Mouse (Mus musculus): ENCODE measurements around the gene Rapgefl1.

Gene Rapgefl1

DNA sequence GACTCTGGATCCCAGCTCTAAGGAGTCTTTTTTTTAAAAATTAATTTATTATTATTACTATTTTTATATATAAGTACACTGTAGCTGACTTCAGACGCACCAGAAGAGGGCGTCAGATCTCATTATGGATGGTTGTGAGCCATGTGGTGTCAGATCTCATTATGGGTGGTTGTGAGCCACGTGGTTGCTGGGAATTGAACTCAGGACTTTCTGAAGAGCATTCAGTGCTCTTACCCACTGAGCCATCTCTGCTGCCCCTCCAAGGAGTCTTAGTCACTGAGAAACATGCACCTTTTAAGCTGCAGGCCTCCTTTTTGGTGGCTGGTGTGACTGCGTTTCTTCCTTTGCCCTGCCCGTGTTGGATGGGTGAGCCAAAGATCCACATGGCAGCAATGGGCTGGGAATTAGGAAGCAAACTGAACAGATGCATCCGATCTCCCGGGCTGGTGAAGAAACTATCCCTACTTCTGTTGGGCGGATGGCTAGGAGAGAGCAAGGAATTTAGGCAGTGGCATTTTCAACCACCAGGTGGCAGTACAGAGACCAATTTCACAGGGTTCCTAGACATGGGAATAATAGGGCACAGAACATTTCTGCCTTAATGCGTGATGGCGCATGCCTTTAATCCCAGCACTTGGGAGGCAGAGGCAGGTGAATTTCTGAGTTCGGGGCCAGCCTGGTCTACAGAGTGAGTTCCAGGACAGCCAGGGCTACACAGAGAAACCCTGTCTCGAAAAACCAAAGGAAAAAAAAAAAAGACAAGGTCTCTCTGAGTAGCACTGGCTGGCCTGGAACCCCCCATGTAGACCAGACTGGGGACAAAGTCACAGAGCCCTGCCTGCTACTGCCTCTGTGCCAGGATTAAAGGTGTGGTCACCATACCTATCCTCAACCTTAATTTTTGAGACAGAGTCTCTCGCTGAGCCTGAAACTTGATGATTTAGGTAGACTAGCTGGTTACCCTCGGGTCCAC, 22.5 kb downstream of the Rapgefl1 start:
- peak; percentile 92 for DNase-seq (ENCODE audit: low spot score)

DNA sequence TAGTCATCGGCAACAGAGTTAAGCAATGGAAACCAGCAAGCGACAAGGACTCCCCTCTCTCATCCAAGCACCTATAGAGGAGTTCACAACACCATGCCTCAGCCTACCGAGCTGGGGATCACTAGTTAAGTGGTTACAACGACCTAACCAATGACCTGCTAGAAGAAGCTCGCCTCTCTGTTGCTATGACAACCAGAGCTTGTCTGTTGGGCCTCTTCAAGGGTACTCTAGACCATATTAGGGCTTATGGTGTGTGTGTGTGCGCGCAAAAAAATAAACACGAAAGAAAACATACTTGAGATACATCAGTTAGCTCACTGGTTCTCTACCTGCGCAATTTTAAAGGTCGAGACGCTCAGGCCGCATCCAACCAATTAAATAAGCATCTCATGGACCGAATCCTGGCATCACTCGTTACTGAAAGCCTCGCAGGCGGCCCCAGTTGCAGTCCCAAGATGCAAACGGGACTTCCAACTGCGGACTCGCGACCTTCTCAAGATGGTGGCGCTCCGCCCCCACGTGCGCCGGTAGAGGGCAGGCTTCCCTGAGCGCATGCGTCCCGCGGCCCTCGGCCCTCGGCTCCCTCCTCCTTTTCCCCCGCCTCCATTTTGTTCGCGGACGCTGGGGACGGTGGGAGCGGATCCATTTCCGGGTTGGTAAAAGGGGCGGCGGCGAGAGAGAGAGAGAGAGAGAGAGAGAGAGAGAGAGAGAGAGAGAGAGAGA, 26.6 kb downstream of the Rapgefl1 start, which contains the start of gene Wipf2:
Gene Wipf2, plus strand, starts transcription at position 611 of the 723 bp plus-strand sequence.
- peak; percentile 97 for DNase-seq (ENCODE audit: low spot score)

DNA sequence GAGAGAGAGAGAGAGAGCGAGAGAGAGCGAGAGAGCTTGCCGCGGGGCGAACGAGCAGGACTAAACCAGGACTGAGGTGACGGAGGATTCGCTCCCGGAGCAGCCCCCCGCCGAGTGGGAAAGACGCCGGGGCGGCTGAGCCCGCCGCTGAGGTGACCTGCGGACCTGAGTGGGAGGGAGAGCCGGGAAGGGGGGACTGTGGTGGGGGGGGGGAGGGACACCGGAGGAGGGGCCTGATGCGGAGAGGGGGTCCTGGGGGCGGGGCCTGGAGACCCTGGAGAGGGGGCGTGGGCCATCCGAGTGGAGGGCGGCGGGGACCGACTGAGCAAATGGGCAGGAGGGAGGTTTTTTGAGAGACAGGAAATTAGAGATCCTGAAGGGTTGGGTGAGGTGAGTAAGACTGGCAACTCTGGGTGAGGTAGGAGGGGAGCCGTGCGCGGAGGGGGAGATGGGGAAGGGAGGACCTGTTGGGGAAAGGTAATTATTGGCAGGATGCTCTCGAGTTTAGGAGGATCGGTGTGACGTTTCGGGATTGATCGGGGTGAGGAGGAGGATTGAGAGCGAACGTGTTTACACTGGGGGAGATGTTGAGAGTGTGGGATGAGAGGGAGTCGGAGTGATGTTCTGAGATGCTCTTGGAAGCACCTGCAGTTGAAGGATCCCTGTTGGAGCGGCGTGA, 27.3 kb downstream of the Rapgefl1 start:
- peak; percentile 52 for DNase-seq (ENCODE audit: low spot score)

DNA sequence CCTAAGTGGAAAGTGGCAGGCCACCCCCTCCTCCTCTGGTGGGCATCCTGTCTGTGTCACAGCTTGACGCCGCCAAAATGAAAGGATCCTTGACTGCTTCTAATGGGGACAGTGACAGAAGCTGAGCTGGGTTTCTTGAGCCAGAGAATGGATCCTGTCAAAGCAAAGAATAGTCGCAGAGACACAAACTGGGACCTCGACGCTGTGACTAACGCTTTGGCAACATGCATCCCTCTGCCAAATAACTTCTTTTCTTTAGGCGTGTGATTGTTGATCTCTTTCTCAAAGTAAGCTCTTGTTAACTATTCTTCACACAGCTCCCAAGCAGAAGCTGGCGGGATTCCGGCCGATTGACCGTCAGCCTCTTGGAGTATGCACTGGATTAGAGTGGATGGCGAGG, 30.7 kb downstream of the Rapgefl1 start:
- no peak for DNase-seq (ENCODE audit: low spot score)

DNA sequence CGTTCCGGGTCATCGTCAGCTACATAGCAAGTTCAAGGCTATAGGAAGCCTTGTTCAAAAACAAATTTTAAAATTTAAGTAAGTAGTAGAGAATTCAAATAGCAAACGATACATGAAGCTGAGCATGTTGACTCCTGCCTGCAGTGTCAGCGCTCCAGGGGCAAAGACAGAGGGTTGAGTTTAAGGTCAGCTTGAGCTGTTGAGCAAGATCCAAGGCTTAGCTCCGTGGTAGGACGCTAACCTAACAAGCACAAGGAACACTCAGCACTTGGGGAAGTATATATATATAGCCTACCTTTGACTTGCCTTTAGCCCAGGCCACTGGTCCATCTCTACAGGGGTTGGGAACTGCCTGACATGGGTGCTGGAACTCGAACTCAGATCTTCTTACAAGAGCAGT, 33.3 kb downstream of the Rapgefl1 start:
- DNase-seq (ENCODE audit: low spot score) = no peak

DNA sequence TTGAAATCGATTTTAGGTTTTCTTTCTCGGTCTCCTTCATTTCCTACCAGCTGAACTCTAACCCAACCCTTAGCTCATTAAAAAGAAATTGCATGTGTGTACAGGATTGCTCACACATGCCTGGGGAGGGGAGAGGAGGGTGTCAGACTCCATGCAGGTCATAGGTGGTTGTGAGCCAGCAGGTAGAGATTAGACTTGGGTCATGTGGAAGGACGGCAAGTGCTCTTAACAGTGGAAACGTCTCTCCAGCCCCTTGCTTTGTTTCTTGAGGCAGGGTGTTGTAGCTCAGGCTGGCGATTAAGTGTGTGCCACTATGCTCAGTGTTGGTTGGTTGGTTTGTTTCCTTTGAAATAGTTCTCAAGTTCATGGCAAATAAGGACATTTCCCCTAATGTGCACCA, 34.2 kb downstream of the Rapgefl1 start:
- DNase-seq (ENCODE audit: low spot score) = no peak

DNA sequence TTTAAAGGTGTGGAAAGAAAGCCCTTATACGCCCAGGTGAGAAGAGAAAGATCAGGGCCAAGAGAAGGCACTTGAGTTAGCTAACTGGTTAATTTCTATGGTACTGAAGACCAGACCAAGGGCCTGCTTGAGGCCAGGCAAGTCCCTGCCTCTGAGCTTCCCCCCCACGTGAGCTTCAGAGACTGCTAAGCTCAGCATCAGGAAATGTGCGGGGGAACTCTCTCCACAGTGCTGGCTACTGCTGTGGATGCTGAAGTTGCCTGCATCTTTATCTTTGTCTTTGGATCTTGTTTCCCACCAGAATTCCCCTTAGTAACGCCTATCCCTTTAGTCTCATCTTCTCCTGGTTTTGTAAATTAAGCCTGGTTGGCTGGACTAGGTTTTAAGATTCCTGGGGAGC, 34.8 kb downstream of the Rapgefl1 start:
- DNase-seq (ENCODE audit: low spot score) = no peak

DNA sequence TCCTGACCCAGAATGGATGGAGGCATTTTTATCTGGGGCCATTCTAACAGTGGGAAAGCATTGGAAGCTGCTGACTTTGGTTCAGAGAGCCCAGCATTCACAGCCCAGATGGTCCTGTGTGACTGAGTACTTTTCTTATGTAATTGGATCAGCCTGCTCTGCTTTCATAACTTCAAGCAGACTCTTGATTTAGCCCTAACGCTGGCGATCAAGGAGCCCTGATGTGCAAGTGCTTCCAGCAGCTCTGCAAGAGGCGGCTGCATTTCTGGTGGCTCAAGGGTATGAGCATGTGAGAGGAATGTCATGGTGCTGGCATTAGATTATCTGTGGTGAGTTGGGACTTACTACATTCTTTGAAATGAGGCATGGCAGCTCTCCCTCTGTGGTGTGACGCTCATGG, 35.5 kb downstream of the Rapgefl1 start:
- no peak for DNase-seq (ENCODE audit: low spot score)

DNA sequence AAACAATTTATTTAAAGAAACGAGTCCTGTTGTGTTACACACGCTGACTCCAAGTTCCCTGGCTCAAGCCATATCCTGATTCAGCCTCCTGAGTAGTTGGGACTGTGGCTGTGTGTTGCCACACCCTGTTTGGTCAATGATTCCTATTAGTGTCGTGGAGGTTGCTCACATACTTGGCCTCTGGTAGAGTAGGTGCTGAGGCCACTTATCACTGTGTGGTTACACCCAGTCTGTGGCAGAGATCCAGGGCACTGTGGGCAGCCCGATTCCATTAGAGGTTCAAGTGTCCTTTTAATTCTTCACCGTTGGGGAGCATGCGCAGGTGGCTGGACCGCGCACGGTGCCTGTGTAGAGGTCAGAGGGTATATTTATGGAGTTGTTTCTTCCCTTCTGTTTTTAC, 37.3 kb downstream of the Rapgefl1 start:
- no peak for DNase-seq (ENCODE audit: low spot score)

DNA sequence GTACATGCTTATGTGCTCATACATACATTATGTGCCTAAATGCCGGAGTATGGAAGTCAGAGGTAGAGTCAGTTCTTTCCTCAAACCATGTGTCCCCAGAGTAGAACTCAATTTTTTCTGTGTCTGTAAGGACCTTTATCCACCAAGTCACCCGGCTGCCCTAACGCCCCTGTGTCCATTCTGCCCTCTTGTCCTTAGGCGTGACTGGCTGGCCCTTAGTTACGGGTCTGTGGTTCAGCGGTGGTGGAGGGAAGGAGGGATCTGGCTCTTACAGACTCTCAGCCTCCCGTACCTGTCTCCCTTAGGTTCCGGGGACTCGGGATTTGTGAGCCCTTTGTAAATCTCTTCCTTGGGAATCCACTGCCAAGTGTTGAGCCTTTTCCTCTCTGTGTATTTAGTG, 40.4 kb downstream of the Rapgefl1 start:
- DNase-seq (ENCODE audit: low spot score) = no peak

DNA sequence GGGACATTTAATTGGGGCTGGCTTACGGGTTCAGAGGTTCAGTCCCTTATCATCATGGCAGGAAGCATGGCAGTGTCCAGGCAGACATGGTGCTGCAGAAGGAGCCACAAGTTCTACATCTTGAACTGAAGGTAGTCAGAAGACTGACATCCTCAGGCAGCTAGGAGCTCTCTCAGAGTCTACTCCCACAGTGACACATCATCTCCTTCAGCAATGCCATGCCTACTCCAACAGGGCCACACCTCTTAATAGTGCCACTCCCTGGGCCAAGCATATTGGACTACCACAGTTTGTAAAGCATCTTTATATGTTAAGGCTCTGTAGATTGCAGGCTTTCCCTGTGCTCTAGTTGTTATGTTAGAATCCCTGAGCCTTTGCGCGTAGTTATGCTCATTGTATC, 51.1 kb downstream of the Rapgefl1 start:
- DNase-seq (ENCODE audit: low spot score) = no peak

DNA sequence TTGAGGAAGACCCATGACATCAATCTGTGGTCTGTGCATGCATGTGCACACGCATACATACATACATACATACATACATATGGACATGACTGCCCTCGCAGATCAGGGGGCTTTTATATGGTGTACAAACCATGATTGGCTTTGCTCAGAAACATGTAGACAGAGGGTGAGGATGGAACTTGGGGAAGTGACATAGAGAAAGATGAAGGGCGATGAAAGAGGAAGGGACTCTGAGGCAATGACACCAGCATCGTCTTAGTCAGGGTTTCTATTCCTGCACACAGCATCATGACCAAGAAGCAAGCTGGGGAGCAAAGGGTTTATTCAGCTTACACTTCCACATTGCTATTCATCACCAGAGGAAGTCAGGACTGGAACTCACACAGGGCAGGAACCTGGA, 52.5 kb downstream of the Rapgefl1 start:
- no peak for DNase-seq (ENCODE audit: low spot score)

DNA sequence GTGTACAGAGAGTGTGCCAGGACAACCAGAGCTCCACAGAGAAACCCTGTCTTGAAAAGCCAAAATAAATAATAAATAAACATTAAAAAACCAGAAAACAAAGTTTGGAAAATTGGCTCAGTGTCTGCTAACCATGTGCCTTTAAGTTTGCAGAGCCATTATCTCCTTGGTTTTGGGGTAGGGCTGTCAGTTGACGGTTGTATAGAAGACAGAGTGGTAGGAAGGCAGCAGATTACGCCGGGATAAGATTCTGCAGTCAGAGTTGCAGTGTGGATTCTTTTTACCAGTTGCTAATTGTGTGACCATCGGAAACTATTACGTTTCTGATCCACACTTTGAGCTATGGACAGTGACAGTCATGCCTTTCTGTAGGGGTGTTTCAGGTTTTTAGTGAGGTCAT, 53.4 kb downstream of the Rapgefl1 start:
- no peak for DNase-seq (ENCODE audit: low spot score)

DNA sequence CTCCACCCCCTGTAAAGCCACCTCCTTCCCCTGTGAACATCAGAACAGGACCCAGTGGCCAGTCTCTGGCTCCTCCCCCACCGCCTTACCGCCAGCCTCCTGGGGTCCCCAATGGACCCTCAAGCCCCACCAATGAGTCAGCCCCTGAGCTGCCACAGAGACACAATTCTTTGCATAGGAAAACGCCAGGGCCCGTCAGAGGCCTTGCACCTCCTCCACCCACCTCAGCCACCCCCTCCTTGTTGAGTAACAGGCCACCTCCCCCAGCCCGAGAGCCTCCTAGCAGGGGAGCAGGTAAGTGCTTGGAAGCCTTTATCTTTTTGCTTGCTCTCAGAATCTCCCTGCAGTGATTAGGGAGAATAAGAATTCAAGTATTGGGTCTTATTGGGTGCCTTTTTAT, 55.8 kb downstream of the Rapgefl1 start:
- no peak for DNase-seq (ENCODE audit: low spot score)

DNA sequence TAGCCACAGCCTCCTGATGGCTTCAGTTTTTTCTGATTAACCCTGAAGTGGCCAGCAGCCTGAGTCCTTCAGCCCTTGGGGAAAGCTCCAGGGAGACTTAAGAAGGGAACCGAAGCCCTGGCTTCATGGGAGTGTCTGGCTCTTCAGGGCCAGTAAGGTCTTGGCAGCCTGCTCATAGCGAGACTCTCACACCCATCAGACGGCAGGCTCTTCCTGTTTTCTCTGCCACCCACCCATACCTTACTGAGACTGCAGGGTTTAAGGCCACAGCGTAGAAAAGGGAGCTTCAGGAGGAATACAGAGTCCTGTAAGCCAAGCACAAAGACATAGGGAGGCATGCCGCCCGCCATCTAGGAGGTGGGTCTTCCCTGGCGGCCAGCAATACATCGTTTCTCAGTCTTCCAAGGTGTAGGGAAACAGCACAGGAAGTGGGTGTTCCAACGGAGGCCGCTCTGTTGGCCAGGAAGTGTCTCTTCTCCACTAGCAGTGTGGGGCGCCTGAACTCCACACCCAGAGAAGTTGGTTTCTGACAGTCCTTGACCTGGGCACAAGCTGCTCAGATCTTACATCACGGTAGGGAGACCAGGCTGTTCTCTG, 64.0 kb downstream of the Rapgefl1 start:
- no peak for DNase-seq (ENCODE audit: low spot score)

DNA sequence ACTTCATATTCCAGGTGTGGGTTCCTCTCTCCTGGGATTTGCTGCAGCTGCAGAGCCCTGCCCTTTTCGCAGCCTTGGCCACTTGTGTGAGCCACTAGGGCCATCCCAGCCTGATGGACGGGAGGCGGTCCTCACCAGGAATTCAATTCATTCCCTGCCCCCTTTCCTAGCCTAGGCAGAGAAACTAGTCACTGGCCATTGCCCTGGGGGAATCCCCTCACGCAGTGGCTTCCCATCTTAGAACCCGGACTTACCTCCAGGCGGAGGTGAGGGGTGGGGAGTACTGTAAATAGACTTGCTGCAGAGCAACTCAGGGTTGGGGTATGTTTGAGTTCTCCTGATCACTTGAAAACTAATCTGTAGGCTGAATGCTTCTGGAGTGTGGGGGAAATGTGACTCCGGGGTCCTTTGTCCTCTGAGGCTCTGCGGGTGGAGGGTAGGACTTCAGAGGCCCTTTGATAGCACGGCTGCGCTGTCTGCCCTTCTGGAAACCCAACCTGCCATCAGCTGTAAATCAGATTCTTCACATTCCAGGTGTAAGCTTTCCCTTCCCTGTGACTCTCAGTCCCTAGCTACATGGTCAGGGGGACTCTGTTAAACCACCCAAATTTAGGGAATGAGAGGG, 66.1 kb downstream of the Rapgefl1 start:
- DNase-seq (ENCODE audit: low spot score) = no peak

Measured in urinary bladder, postnatal 14 days (tissue).